Mouse (Mus musculus): ENCODE results near the gene Prkrip1. TPM values are rescaled to one million over a fixed set of nuclear protein-coding genes. Genes with fewer than 3 reads are reported as not detected.
"Not testable (repeated sequence)": the region's sequence is repeated elsewhere in the genome, so short reads cannot be mapped to it uniquely, and the experiment has no call there.

Prkrip1 gene
- total and polyA plus RNA-seq, 3 experiments, result 8.2 to 19.0 (median 16.8) TPM

DNA sequence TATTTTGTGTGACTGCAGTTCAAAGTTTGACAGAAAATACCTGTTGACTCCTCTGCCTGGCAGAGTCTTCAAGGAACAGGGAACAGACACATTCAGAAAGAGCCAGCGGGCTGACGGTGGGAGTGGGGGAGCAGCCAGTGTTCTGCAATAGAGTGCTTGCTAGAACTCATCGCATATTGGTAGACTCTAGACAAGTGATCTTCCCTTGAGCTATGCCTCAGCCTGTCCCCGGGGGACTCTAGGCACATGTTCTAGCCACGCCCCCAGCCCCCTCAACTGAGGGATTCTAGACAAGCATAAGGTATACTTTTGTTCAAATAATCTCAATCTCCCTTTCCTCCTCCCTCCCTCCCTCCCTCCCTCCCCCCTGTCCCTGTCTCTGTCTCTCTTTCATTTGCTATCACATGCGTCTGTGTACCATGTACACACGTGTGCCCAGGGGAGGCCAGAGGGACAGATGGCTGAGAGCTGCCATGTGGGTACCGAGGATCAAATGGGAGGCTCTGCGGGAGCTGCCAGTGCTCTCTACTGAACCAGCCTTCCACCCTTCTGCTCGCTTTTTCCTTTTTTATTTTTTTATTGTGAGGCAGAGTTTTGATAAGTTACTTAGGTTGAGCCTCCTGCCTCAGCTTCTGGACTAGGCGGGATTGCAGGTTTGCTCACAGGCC, 34.8 kb downstream of the Prkrip1 start:
- H3K36me3 ChIP-seq (ENCODE audit: control insufficient read depth, insufficient read depth, low read length), result no peaks in the 10 kb centered on the region
- H3K27me3 ChIP-seq (ENCODE audit: control insufficient read depth, insufficient read depth, low read length), result no peaks in the 10 kb centered on the region
- intact Hi-C loops (cut with DNase I), result no loop called here
- no peaks in the 10 kb centered on the region for H3K79me2 ChIP-seq (replicated peaks; ENCODE audit: control insufficient read depth, insufficient read depth, low read length)
- no peak overlapping the region for H3K4me3 ChIP-seq
- TF ChIP-seq EP300 (IDR thresholded peaks at IDR 0.05; ENCODE audit: insufficient read depth, low read depth, low read length), result no peak
- TF ChIP-seq POLR2A (IDR thresholded peaks at IDR 0.05; ENCODE audit: insufficient read depth, low read depth, low read length), result no peak
- no peak for TF ChIP-seq CTCF (IDR thresholded peaks at IDR 0.05)
- 86% methylated on average over 11 of the region's 11 CpGs for WGBS
- no peak overlapping the region for H3K9ac ChIP-seq (ENCODE audit: low read depth, low read length)
- no peak overlapping the region for H3K27ac ChIP-seq
- peaks cover 2% of the 10 kb centered on the region; the same call in 1 of the 2 replicates for H3K4me1 ChIP-seq (ENCODE audit: control insufficient read depth, insufficient read depth, low read length)
- DNase-seq, result no peak

- H3K27me3 ChIP-seq (ENCODE audit: control insufficient read depth, insufficient read depth, low read length); H3K79me2 ChIP-seq (replicated peaks; ENCODE audit: control insufficient read depth, insufficient read depth, low read length); H3K4me3 ChIP-seq; H3K9ac ChIP-seq (ENCODE audit: low read depth, low read length); intact Hi-C loops (cut with DNase I); H3K36me3 ChIP-seq (ENCODE audit: control insufficient read depth, insufficient read depth, low read length); H3K27ac ChIP-seq; H3K4me1 ChIP-seq (ENCODE audit: control insufficient read depth, insufficient read depth, low read length): not testable (repeated sequence)
- WGBS, result 78% methylated on average over 11 of the region's 12 CpGs
- peak; percentile 80 to 81 for DNase-seq
These were observed 38.7 kb downstream of the Prkrip1 start for GRCm38 (mm10) chr5:136160084-136160483.

GRCm38 (mm10) chr5:136155399-136155798, 43.4 kb downstream of the Prkrip1 start:
- intact Hi-C loops (cut with DNase I), result no loop called here
- H3K79me2 ChIP-seq (replicated peaks; ENCODE audit: control insufficient read depth, insufficient read depth, low read length), result no peaks in the 10 kb centered on the region
- H3K27ac ChIP-seq, result no peak overlapping the region
- TF ChIP-seq EP300 (IDR thresholded peaks at IDR 0.05; ENCODE audit: insufficient read depth, low read depth, low read length) (no peak), POLR2A (IDR thresholded peaks at IDR 0.05; ENCODE audit: insufficient read depth, low read depth, low read length) (no peak), CTCF (IDR thresholded peaks at IDR 0.05) (no peak)
- H3K27me3 ChIP-seq (ENCODE audit: control insufficient read depth, insufficient read depth, low read length), result no peaks in the 10 kb centered on the region
- H3K9ac ChIP-seq (ENCODE audit: low read depth, low read length), result no peak overlapping the region
- H3K4me3 ChIP-seq, result no peak overlapping the region
- DNase-seq, result peak in 1 of 2 experiments; percentile 47
- no peaks in the 10 kb centered on the region for H3K36me3 ChIP-seq (ENCODE audit: control insufficient read depth, insufficient read depth, low read length)
- 66% methylated on average over 5 of the region's 5 CpGs for WGBS
- H3K4me1 ChIP-seq (ENCODE audit: control insufficient read depth, insufficient read depth, low read length), result peaks cover 2% of the 10 kb centered on the region; the same call in 1 of the 2 replicates

DNA sequence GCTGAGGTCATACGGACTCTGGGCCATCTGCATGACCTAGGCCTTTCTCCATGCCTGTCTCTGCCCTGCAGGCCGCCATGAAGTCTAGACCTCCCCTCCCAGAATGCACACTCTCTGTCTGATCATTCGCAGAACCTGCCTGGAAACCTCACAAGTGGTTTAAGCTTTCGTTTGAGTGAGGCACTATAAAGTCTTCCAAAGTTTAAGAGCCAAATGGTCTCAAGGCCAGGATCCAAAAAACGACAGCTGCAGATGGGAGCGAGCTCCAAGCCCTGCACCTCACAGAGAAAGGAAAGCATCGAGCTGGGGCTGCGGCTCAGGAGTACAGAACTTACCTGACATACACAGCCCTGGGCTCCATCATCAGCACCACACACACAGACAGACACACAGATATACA, 46.4 kb downstream of the Prkrip1 start:
- no peaks in the 10 kb centered on the region for H3K27me3 ChIP-seq (ENCODE audit: control insufficient read depth, insufficient read depth, low read length)
- no peak overlapping the region for H3K9ac ChIP-seq (ENCODE audit: low read depth, low read length)
- no peak for TF ChIP-seq CTCF (IDR thresholded peaks at IDR 0.05)
- no peak for TF ChIP-seq EP300 (IDR thresholded peaks at IDR 0.05; ENCODE audit: insufficient read depth, low read depth, low read length)
- no peak for TF ChIP-seq POLR2A (IDR thresholded peaks at IDR 0.05; ENCODE audit: insufficient read depth, low read depth, low read length)
- 72% methylated on average over 8 of the region's 8 CpGs for WGBS
- H3K36me3 ChIP-seq (ENCODE audit: control insufficient read depth, insufficient read depth, low read length), result no peaks in the 10 kb centered on the region
- intact Hi-C loops (cut with DNase I), result no loop called here
- peak in 1 of 2 experiments; percentile 54 for DNase-seq
- no peak overlapping the region for H3K27ac ChIP-seq
- H3K4me3 ChIP-seq, result no peak overlapping the region
- no peaks in the 10 kb centered on the region for H3K79me2 ChIP-seq (replicated peaks; ENCODE audit: control insufficient read depth, insufficient read depth, low read length)
- peaks cover 1% of the 10 kb centered on the region; the same call in 1 of the 2 replicates for H3K4me1 ChIP-seq (ENCODE audit: control insufficient read depth, insufficient read depth, low read length)

- DNase-seq, result peak in 1 of 2 experiments; percentile 38
- H3K9ac ChIP-seq (ENCODE audit: low read depth, low read length); H3K79me2 ChIP-seq (replicated peaks; ENCODE audit: control insufficient read depth, insufficient read depth, low read length); H3K27me3 ChIP-seq (ENCODE audit: control insufficient read depth, insufficient read depth, low read length); H3K27ac ChIP-seq; H3K4me1 ChIP-seq (ENCODE audit: control insufficient read depth, insufficient read depth, low read length); intact Hi-C loops (cut with DNase I); H3K4me3 ChIP-seq; H3K36me3 ChIP-seq (ENCODE audit: control insufficient read depth, insufficient read depth, low read length): not testable (repeated sequence)
- 73% methylated on average over 5 of the region's 5 CpGs for WGBS
These were observed 49.6 kb downstream of the Prkrip1 start for GRCm38 (mm10) chr5:136149134-136149576.

- Histone ChIP-seq H3K4me1 (ENCODE audit: control insufficient read depth, insufficient read depth, low read length) (peaks cover 1% of the 10 kb centered on the region; the same call in 1 of the 2 replicates), H3K79me2 (replicated peaks; ENCODE audit: control insufficient read depth, insufficient read depth, low read length) (no peaks in the 10 kb centered on the region), H3K4me3 (no peak overlapping the region), H3K27me3 (ENCODE audit: control insufficient read depth, insufficient read depth, low read length) (no peaks in the 10 kb centered on the region), H3K9ac (ENCODE audit: low read depth, low read length) (no peak overlapping the region), H3K36me3 (ENCODE audit: control insufficient read depth, insufficient read depth, low read length) (no peaks in the 10 kb centered on the region), H3K27ac (no peak overlapping the region)
- no peak for TF ChIP-seq CTCF (IDR thresholded peaks at IDR 0.05)
- no peak for DNase-seq
- intact Hi-C loops (cut with DNase I), result no loop called here
- 70% methylated on average over 8 of the region's 8 CpGs for WGBS
These were observed 51.1 kb downstream of the Prkrip1 start for GRCm38 (mm10) chr5:136147704-136148103.
